Mouse (Mus musculus) yolk sac, embryonic 10.5 days (tissue): Measurements from ENCODE around the gene Gm10073.
"Not testable (repeated sequence)": the region's sequence is repeated elsewhere in the genome, so short reads cannot be mapped to it uniquely, and the experiment has no call there.

Experiments used
- DNase-seq: peaks from one replicate; pipeline ENCODE4 v3.0.0-alpha.2; 2017; ENCODE audit warnings: low spot score

Gene Gm10073

DNA sequence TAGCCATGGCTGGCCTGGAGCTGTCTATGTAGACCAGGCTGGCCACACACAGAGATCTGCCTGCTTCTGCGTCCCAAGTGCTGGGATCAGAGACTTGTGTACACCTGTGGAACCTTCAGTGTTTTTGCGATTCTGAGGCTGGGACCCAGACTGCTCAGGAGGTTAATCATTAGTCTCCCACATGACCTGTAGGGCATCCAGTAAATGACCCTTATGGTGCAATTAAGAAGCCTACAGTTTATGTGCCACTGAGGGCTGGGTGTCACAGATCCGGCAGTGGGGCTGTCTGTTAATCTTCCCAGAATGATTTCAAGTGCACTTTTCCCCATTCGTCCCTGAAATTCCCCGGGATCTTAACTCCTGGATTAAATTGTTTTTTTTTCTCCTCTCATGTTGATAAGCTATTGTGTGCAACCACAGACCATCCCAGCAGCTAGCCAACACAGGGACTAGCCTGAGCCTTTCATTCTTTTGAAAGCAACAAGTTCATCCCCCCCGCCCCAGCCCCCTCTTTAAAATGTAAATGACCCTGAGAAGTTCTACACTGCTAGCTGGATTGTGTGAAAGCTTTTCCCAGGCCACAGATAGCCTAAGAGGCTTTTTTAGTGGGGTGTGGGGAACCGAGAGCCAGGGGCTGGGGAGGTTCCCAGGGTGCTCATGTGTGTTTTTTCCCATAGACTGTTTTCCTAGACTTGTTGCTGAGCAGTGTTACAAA, 26.2 kb upstream of the Gm10073 start:
- peak; percentile 69 for DNase-seq

DNA sequence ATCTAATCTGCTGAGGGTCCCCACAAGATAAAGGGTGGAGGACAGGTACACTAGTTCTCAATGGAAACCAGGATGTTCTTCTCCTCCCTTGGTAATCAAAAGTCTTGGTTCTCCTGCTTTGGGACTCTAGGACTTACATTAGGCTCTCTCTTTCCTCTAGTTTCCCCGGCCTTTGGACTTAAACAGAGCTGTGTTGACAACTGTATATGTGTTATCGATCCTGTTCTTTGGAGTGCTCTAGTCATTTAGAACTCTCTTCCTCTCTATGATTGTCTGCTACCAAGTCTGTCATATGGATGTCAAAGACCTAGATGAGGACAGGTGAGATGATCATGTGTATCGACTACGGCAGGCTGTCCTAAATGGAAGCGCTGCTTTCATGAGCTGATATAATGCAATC, 23.8 kb upstream of the Gm10073 start:
- no peak for DNase-seq

DNA sequence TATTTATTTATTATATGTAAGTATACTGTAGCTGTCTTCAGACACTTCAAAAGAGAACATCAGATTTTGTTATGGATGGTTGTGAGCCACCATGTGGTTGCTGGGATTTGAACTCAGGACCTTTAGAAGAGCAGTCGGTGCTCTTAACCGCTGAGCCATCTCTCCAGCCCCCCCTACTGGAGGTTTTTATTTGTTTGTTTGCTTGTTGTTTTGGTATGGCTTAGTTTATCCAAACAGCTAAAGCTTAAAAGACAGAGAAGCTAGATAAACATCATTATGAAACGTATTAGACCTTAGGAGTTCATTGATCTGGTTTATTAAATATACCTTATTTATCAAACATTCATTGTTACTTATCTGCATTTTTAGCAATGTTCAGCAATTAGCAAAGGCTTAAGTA, 22.4 kb upstream of the Gm10073 start:
- not testable (repeated sequence) for DNase-seq

GRCm38 (mm10) chr8:106592458-106592857, 19.2 kb upstream of the Gm10073 start:
- DNase-seq: no peak

DNA sequence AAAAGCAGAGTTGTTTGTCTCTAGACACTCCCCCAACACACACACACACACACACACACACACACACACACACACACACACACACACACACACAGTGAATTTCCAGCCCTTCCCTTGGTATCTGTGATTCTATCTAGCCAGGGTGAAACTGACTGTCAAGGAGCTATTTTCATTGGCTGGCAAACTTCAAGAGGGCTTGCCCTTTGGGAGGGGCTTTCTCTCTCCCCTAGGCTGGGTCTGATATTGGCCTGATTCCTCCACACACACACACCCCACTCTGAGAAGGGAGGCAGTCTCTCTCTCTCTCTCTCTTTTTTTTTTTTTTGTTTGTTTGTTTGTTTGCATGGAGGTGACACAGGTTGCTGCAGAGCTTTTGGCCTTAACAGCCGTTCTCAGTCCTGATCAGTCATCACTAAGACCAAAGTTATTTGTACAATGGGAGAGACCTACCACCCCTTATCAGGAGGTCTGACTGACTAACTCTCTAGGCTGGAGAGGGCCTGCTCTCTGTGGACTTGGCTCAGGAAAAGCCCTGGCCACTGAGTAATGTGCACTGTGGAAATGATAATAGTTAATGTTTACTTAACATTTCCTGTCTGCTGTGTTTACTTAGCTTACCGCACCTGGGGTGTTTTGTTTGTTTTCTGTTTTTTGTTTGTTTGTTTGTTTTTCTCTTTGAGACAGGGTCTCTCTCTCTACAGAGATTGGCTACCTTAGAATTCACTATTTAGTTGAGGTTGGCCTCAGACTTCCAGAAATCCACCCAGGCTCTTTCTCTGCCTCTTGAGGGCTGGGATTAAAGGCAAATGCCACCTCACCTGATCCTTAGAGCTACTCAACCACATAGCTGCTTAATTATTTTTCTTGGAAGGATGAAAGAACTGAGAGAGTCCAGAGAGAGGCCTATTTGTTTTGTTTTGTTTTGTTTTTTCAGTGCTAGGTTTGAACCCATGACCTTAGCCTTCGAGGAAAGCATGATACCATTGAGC, 15.5 kb upstream of the Gm10073 start:
- DNase-seq: peak; percentile 71

GRCm38 (mm10) chr8:106586896-106587295, 13.6 kb upstream of the Gm10073 start:
- no peak for DNase-seq

GRCm38 (mm10) chr8:106585671-106586037, 12.4 kb upstream of the Gm10073 start:
- DNase-seq: no peak

GRCm38 (mm10) chr8:106584942-106585670, 11.8 kb upstream of the Gm10073 start:
- peak; percentile 85 for DNase-seq

DNA sequence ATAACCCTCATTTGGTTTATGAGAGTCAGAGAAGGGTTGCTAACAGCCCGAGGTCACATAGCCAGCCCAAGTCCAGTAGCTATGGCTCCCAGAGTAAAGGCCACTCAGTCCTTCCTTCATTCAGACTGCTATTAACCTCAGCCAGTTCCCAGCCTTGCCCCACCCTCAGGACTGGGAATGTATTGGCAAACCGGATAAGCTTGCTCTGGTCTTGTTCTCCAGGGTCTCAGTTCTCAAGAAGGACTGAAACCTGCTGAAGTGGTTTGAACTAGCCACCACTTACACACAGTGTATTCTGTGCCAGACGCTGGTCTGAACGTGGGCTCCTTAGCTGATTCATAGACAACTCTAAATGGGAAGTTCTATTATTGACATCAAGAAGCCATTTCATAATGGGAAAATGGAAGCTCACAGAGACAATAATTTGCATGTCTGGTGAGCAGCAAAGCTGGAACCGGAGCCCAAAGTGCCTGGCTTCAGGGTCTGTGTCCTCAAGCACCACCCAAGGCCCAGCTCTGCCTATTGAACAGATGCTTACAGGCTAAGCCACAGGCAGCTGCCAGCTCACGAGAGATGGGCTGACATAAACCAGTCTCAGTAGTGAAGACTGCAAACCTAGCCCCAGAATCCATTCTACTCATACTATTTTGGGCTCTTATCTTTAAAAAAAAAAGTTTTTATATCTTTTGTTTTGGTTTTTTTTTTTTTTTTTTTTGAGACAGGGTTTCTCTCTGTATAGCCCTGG, 8.3 kb upstream of the Gm10073 start:
- DNase-seq: no peak

GRCm38 (mm10) chr8:106579510-106579909, 6.2 kb upstream of the Gm10073 start:
- no peak for DNase-seq

- peak; percentile 72 for DNase-seq
Measured at GRCm38 (mm10) chr8:106576849-106577555, 3.7 kb upstream of the Gm10073 start.

DNA sequence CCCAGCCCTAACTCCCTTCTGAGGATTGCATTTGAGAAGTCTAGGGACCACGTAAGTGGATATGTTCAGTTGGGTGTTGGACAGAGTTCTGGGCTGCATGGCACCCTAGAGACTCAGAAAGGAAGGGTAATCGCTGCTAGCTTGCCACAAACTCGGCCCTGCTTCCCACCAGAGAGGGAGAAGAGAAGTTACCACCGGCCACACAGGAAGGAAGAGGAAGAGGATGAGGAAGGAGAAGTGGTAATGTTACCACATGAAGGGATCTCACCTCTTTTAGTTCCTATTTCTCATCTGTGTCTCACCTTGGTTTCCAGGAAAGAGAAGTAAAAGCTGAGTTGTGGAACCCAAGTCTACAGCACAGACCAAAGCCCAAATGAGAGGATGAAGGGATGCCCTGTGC, 1.0 kb upstream of the Gm10073 start:
- DNase-seq: no peak

DNA sequence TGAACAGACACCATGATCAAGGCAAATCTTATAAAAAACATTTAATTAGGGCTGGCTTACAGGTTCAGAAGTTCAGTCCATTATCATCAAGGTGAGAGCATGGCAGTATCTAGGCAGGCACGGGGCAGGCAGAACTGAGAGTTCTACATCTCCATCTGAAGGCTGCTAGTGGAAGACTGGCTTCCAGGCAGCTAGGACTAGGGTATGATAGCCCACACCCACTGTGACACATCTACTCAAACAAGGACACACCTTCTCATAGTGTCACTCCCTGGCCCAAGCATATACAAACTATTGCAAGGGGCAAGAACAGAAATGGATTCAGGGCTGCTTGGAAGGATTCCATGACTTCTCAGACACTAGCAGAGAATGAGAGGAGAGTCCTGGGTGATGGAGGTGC, 1.1 kb downstream of the Gm10073 start:
- not testable (repeated sequence) for DNase-seq

GRCm38 (mm10) chr8:106571551-106572172, 1.6 kb downstream of the Gm10073 start:
- peak; percentile 82 for DNase-seq

DNA sequence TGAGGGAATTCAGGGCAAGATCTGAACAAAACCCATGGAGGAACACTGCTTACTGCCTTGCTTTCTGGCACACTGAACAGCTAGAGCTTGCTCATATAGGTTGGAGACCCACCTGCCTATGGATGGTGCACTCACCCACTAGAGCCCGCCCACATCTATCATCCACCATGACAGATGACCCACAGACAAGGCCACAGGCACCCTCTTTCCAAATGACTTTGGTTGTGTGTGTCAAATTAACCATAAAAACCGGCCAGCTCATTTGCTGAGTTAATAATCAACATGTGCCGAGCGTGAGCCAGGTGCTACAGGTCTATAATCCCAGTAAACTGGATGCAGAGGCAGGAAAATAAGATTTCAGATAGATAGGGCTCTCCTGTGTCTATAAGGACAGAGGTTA, 2.9 kb downstream of the Gm10073 start:
- DNase-seq: peak; percentile 67

DNA sequence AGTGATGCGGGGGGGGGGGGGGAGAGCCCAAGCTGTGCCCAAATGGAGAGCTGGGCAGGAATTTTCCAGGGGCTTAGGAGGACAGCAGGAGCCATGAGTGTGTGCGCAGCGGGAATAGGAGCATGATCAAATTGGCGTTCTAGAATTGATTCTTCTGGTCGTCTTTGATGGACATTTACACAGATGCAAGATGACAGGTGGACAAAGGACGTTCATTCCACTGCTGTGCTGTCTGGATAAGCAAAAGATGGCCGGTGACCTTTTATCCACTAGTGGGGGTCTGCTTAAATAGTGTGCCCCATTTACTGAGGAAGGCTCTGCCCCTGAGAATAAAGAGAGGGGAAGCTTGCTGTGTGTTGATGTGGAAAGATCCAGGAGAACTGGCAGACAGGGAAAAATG, 4.3 kb downstream of the Gm10073 start:
- DNase-seq: no peak

GRCm38 (mm10) chr8:106563691-106564182, 9.5 kb downstream of the Gm10073 start:
- DNase-seq: no peak

DNA sequence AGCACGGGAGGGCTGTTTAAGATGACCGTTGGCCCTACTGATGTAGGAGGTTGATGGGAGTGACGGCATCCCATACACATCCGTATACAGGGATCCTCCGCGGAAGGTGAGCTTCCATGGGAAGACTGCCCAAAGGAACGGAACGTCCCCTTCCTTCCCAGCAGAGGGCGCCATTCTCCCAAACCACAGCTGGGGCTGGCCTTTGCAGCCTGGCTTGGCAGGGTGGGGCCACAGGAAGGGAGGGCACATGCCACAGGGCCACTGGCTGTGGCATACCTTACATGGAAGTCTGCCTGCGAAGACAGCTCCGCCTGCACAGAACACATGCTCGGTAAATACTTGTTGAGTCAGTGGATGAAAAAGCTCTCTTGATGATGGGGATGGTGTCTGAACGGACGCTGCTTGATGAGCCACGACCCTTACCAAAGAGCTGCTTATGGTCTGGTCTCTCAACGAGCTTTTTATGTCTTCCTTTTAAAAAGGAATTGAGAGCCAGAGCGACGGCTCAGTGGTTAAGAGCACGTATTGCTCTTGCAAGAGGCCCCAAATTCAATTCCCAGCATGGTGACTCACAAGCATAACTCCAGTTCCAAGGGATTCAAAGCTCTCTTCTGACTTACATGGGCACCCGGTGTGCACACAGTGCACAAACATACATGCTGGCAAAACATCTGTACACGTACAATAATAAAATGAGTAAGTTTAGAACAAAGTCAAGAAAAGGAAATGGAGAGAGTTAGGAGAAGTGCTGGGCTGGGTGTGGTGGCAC, 12.0 kb downstream of the Gm10073 start:
- DNase-seq: peak; percentile 63

DNA sequence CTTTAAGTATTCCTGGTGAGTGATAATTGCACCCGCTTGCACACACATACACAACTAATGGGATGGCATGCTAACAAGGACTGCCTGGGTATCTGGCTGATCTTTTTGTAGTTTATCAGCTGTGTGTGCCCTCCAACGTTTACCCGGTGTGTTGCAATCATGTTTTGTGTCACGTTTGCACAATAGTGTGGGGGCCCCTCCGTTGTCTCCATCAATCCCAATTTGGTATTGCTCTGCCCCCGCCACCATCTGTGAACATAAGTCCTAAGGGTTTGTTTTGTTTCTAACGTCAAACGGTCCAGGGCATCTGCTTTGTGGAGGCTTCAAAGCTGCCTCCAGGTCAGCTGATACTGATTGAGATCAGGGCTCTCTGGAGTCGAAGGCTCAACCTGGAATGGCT, 13.4 kb downstream of the Gm10073 start:
- DNase-seq: no peak
